Mouse (Mus musculus) kidney, adult 2 months (tissue): ENCODE measurements around the gene Aurka.
A peak's percentile ranks its signal among the peaks of the same experiment; 100 is the strongest.

ENCODE experiments used
- CTCF ChIP-seq: fragments of 200-500 bp; conservative IDR thresholded peaks from 2 replicates; pipeline ENCODE4 v1.5.1; 2011; ENCODE audit warnings: low read depth, mild to moderate bottlenecking, control low read depth, low read length, moderate library complexity, mixed read lengths; ENCODE audit not compliant: insufficient read depth, insufficient read length
- POLR2A ChIP-seq: fragments of 200-500 bp; IDR thresholded peaks from one replicate; pipeline ENCODE4 v1.6.1; 2011; ENCODE audit warnings: low read depth, low read length, control low read depth

- TF ChIP-seq CTCF (no peak), POLR2A (peak; percentile 48)
Observed at GRCm38 (mm10) chr2:172345258-172345738, 25.0 kb downstream of the Aurka start, which contains the start of gene Fam210b.
